Mouse (Mus musculus) C2C12 (cell line): Measurements from ENCODE around the gene Slc27a4.

ENCODE experiments used
- CTCF ChIP-seq: IDR thresholded peaks from one replicate; pipeline ENCODE4 v1.5.1; 2011; ENCODE audit not compliant: control insufficient read depth, insufficient read depth, insufficient read length
- MYOD1 ChIP-seq: IDR thresholded peaks from one replicate; pipeline ENCODE4 v1.6.1; 2011; ENCODE audit warnings: low read depth; ENCODE audit not compliant: control insufficient read depth, insufficient read length

GRCm38 (mm10) chr2:29820025-29820817 is 17.8 kb downstream of the Slc27a4 start, which contains the start of gene Urm1:
- TF ChIP-seq CTCF (no peak), MYOD1 (no peak)
